Mouse (Mus musculus) heart, postnatal 0 days (tissue): ENCODE results near the gene Aco1.

Source experiments
- CTCF ChIP-seq: IDR thresholded peaks from 2 replicates; pipeline ENCODE4 v1.5.1; 2016; ENCODE audit warnings: antibody characterized with exemption, control low read depth, low read depth
- EP300 ChIP-seq: IDR thresholded peaks from 2 replicates; pipeline ENCODE4 v1.6.1; 2016; ENCODE audit warnings: antibody characterized with exemption, low read depth

GRCm38 (mm10) chr4:40148281-40148680 is 5.4 kb downstream of the Aco1 start:
- TF ChIP-seq CTCF (no peak), EP300 (no peak)
